Mouse (Mus musculus): ENCODE results near the gene Cgnl1. TPM values are rescaled to one million over a fixed set of nuclear protein-coding genes. Genes with fewer than 3 reads are reported as not detected.

The Cgnl1 gene
- polyA plus RNA-seq, 1 experiment: 2.8 TPM

DNA sequence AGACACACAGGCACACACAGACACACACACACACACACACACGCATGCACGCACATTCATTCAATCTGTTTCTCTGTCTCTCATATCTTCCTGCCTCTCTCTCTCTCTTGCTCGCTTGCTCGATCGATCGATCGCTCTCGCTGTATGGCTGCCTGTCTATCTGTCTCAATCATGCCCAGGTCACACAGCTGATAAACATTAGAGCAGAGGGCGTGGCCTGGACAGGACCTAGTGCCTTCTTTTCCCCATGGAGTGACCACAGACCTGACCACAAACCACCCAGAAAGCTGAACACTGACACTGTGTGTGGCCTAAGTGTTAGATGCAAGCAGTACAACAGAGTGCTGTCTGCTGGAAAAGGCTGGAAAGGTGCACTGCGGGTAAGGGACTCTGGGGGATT lies 60.6 kb downstream of the Cgnl1 start:
- H3K27me3 ChIP-seq (ENCODE audit: control insufficient read depth, insufficient read depth, low read length): no peaks in the 10 kb centered on the region
- H3K27ac ChIP-seq (ENCODE audit: control insufficient read depth, insufficient read depth, low read length): no peak overlapping the region
- peaks cover 2% of the 10 kb centered on the region; the same call in 1 of the 2 replicates for H3K4me1 ChIP-seq (replicated peaks; ENCODE audit: control insufficient read depth, insufficient read depth, low read length)
- 85% methylated on average over 10 of the region's 10 CpGs for whole genome bisulfite sequencing
- no peak overlapping the region for H3K4me3 ChIP-seq (ENCODE audit: control insufficient read depth, insufficient read depth, low read length)
- no peaks in the 10 kb centered on the region for H3K36me3 ChIP-seq (ENCODE audit: control insufficient read depth, insufficient read depth, low read length)
- TF ChIP-seq POLR2A (IDR thresholded peaks at IDR 0.05; ENCODE audit: control insufficient read depth, extremely low read depth, insufficient read depth, low read length, poor library complexity): no peak
- TF ChIP-seq CTCF (IDR thresholded peaks at IDR 0.05; ENCODE audit: borderline replicate concordance, control insufficient read depth, extremely low read depth, insufficient read depth, low read length, poor library complexity): no peak
- no peak for DNase-seq

DNA sequence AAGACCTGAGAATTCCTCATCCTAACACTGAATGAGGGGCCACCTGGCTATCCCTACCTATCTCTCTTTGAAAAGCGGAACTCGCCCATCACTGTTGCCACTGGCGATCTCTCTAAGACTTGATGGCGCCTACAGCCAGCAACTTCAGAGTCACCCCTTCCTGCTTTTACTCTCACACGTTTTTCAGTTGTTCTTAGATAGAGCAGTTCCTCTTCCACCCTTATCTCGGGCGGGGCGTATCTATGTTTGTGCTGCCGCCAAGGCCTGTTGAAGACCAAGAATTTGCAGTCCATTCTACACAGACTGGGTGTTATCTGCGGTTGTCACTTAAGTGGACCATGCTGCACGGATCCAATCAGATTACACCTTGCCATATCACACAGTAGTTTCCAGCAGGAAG lies 62.2 kb downstream of the Cgnl1 start:
- peaks cover 2% of the 10 kb centered on the region; the same call in 1 of the 2 replicates for H3K4me1 ChIP-seq (replicated peaks; ENCODE audit: control insufficient read depth, insufficient read depth, low read length)
- TF ChIP-seq CTCF (IDR thresholded peaks at IDR 0.05; ENCODE audit: borderline replicate concordance, control insufficient read depth, extremely low read depth, insufficient read depth, low read length, poor library complexity) (no peak), POLR2A (IDR thresholded peaks at IDR 0.05; ENCODE audit: control insufficient read depth, extremely low read depth, insufficient read depth, low read length, poor library complexity) (no peak)
- 80% methylated on average over 11 of the region's 11 CpGs for WGBS
- no peak overlapping the region for H3K4me3 ChIP-seq (ENCODE audit: control insufficient read depth, insufficient read depth, low read length)
- H3K36me3 ChIP-seq (ENCODE audit: control insufficient read depth, insufficient read depth, low read length): no peaks in the 10 kb centered on the region
- H3K27me3 ChIP-seq (ENCODE audit: control insufficient read depth, insufficient read depth, low read length): no peaks in the 10 kb centered on the region
- DNase-seq: no peak
- no peak overlapping the region for H3K27ac ChIP-seq (ENCODE audit: control insufficient read depth, insufficient read depth, low read length)

DNA sequence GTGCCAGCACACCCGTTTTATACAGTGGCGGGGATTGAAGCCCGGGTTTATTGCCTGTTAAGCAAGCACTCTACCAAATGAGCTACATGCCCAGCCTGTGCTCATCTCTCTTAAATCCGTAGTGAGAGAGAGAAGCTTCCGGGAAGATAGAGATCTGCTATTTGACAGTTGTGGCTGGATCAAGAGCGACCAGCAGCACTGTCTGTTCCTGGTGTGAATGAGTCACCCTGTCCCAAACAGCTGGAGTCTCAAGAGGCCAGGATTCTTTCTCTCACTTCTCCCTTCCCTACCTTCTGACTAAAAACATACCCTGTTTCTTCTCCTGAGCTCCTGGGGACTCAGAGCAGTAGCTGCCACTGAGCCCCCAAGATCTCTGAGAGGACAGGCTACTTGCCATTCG lies 63.4 kb downstream of the Cgnl1 start:
- Histone ChIP-seq H3K27ac (ENCODE audit: control insufficient read depth, insufficient read depth, low read length) (no peak overlapping the region), H3K27me3 (ENCODE audit: control insufficient read depth, insufficient read depth, low read length) (no peaks in the 10 kb centered on the region), H3K36me3 (ENCODE audit: control insufficient read depth, insufficient read depth, low read length) (no peaks in the 10 kb centered on the region), H3K4me1 (replicated peaks; ENCODE audit: control insufficient read depth, insufficient read depth, low read length) (peaks cover 2% of the 10 kb centered on the region; the same call in 1 of the 2 replicates), H3K4me3 (ENCODE audit: control insufficient read depth, insufficient read depth, low read length) (no peak overlapping the region)
- no peak for DNase-seq
- WGBS: 90% methylated on average over 7 of the region's 7 CpGs
- TF ChIP-seq CTCF (IDR thresholded peaks at IDR 0.05; ENCODE audit: borderline replicate concordance, control insufficient read depth, extremely low read depth, insufficient read depth, low read length, poor library complexity): no peak
- TF ChIP-seq POLR2A (IDR thresholded peaks at IDR 0.05; ENCODE audit: control insufficient read depth, extremely low read depth, insufficient read depth, low read length, poor library complexity): no peak

DNA sequence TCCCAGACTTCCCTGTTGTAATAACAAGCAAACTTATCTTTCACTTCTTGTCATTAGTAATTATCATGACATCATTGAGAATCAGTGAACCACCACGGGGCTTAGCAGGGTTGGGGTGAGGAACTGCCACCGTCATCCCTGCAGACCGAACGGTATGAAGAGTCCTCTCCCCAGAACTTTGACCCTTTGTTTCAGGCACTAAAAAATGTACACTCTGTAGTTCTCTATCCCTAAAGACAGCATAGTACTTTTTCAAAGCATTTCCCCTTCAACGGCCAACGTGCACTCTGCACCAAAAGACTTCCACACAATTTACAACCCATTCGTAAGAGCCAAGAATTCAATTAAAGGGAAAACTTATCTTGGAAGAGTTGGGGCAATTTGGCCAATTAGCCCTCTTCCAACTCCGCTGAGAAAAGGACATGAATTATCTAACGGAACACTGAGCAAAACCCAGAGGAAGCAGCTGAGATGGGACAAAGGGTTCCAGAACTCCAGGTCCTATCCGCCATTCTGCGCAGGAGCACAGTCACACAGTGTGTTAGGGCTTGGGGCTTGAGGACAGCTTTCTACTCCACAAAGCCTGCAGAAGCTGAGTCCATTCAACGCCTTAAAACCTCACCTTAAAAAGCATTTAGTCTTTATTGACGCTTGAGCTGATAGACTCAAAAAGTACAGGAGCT lies 66.9 kb downstream of the Cgnl1 start:
- Histone ChIP-seq H3K27ac (ENCODE audit: control insufficient read depth, insufficient read depth, low read length) (no peak overlapping the region), H3K4me1 (replicated peaks; ENCODE audit: control insufficient read depth, insufficient read depth, low read length) (no peaks in the 10 kb centered on the region), H3K4me3 (ENCODE audit: control insufficient read depth, insufficient read depth, low read length) (no peak overlapping the region), H3K36me3 (ENCODE audit: control insufficient read depth, insufficient read depth, low read length) (no peaks in the 10 kb centered on the region), H3K27me3 (ENCODE audit: control insufficient read depth, insufficient read depth, low read length) (no peaks in the 10 kb centered on the region)
- 92% methylated on average over 13 of the region's 13 CpGs for WGBS
- TF ChIP-seq CTCF (IDR thresholded peaks at IDR 0.05; ENCODE audit: borderline replicate concordance, control insufficient read depth, extremely low read depth, insufficient read depth, low read length, poor library complexity) (no peak), POLR2A (IDR thresholded peaks at IDR 0.05; ENCODE audit: control insufficient read depth, extremely low read depth, insufficient read depth, low read length, poor library complexity) (no peak)
- no peak for DNase-seq

DNA sequence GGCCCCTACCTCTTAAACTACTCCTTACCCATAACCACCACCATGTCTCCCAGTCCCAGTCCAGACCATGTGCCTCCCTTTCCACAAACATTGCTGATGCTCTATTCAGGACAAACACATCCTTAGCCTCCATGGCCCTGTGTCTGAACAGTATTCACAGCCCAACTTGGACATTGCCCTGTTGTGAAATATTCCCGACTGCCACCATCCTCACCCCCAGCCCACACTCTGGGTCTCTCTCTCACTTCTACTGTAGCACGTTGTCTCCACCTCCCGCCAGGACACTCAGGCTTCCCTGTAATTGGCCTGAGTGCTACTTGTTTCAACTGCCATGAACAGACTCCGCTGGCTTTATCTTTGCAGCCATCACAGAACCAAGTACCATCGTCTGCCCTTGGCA lies 72.3 kb downstream of the Cgnl1 start:
- Histone ChIP-seq H3K27me3 (ENCODE audit: control insufficient read depth, insufficient read depth, low read length) (no peaks in the 10 kb centered on the region), H3K4me1 (replicated peaks; ENCODE audit: control insufficient read depth, insufficient read depth, low read length) (no peaks in the 10 kb centered on the region), H3K27ac (ENCODE audit: control insufficient read depth, insufficient read depth, low read length) (no peak overlapping the region), H3K36me3 (ENCODE audit: control insufficient read depth, insufficient read depth, low read length) (no peaks in the 10 kb centered on the region), H3K4me3 (ENCODE audit: control insufficient read depth, insufficient read depth, low read length) (no peak overlapping the region)
- TF ChIP-seq POLR2A (IDR thresholded peaks at IDR 0.05; ENCODE audit: control insufficient read depth, extremely low read depth, insufficient read depth, low read length, poor library complexity) (no peak), CTCF (IDR thresholded peaks at IDR 0.05; ENCODE audit: borderline replicate concordance, control insufficient read depth, extremely low read depth, insufficient read depth, low read length, poor library complexity) (no peak)
- 97% methylated on average over 5 of the region's 5 CpGs for WGBS
- no peak for DNase-seq

DNA sequence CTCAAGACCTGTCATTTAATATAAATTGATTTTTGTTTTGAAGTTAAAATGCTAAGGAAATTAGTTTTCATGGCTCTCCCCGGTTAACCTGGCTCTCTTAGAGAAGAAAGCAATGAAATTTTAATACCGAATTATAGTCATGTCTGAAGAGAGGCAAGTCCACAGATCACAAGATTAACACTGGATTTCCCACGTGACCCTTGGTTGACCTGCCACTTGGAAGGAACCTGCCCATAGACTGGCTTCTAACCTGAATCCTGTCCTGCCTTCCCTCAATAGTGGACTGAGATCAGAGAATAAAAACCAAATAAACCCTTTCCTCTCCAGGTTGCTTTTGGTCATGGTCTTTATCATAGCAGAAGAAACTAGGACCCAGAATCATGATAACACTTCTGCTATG lies 73.3 kb downstream of the Cgnl1 start:
- Histone ChIP-seq H3K27me3 (ENCODE audit: control insufficient read depth, insufficient read depth, low read length) (no peaks in the 10 kb centered on the region), H3K27ac (ENCODE audit: control insufficient read depth, insufficient read depth, low read length) (no peak overlapping the region), H3K4me3 (ENCODE audit: control insufficient read depth, insufficient read depth, low read length) (no peak overlapping the region), H3K36me3 (ENCODE audit: control insufficient read depth, insufficient read depth, low read length) (no peaks in the 10 kb centered on the region), H3K4me1 (replicated peaks; ENCODE audit: control insufficient read depth, insufficient read depth, low read length) (no peaks in the 10 kb centered on the region)
- DNase-seq: no peak
- 95% methylated on average over 3 of the region's 3 CpGs for WGBS
- no peak for TF ChIP-seq POLR2A (IDR thresholded peaks at IDR 0.05; ENCODE audit: control insufficient read depth, extremely low read depth, insufficient read depth, low read length, poor library complexity)
- TF ChIP-seq CTCF (IDR thresholded peaks at IDR 0.05; ENCODE audit: borderline replicate concordance, control insufficient read depth, extremely low read depth, insufficient read depth, low read length, poor library complexity): no peak

DNA sequence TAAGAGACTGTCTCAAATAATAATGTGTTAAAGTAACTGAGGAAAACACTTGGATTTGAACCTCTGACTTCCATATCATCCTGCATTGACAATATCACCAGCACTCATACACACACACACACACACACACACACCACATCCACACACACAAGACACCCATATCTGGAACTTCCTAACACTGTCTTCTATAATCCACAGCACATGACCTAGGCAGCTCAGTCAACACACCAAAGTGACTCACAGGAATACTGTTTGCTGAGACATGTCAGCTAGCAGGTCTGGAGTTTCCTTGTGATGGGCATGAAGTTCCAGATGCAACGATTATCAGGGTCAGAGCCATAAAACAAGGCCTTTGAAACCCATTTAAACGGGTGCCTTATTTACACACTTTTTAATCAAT lies 74.2 kb downstream of the Cgnl1 start:
- Histone ChIP-seq H3K27me3 (ENCODE audit: control insufficient read depth, insufficient read depth, low read length) (no peaks in the 10 kb centered on the region), H3K4me1 (replicated peaks; ENCODE audit: control insufficient read depth, insufficient read depth, low read length) (no peaks in the 10 kb centered on the region), H3K36me3 (ENCODE audit: control insufficient read depth, insufficient read depth, low read length) (no peaks in the 10 kb centered on the region), H3K27ac (ENCODE audit: control insufficient read depth, insufficient read depth, low read length) (no peak overlapping the region), H3K4me3 (ENCODE audit: control insufficient read depth, insufficient read depth, low read length) (no peak overlapping the region)
- TF ChIP-seq POLR2A (IDR thresholded peaks at IDR 0.05; ENCODE audit: control insufficient read depth, extremely low read depth, insufficient read depth, low read length, poor library complexity) (no peak), CTCF (IDR thresholded peaks at IDR 0.05; ENCODE audit: borderline replicate concordance, control insufficient read depth, extremely low read depth, insufficient read depth, low read length, poor library complexity) (no peak)
- no peak for DNase-seq
- WGBS: 91% methylated on average over 2 of the region's 2 CpGs

All from thymus, adult 2 months (tissue).